Mouse (Mus musculus) olfactory bulb, adult 2 months (tissue): ENCODE data around the gene Trappc3l. TPM values are rescaled to one million over a fixed set of nuclear protein-coding genes. Genes with fewer than 3 reads are reported as not detected.
"Not testable (repeated sequence)": the region's sequence is repeated elsewhere in the genome, so short reads cannot be mapped to it uniquely, and the experiment has no call there.

Source experiments
- H3K27ac ChIP-seq: fragments of 200-500 bp; 2 replicates; pipeline ENCODE4 v1.5.1; 2012; ENCODE audit warnings: low read depth, low read length; ENCODE audit not compliant: insufficient read depth
- H3K4me1 ChIP-seq: fragments of 200-500 bp; 2 replicates; pipeline ENCODE4 v1.6.1; 2012; ENCODE audit warnings: low read length; ENCODE audit not compliant: control insufficient read depth, insufficient read depth
- H3K4me3 ChIP-seq: fragments of 200-500 bp; 2 replicates; pipeline ENCODE4 v1.5.1; 2012; ENCODE audit warnings: mild to moderate bottlenecking, low read depth, low read length, moderate library complexity; ENCODE audit not compliant: insufficient read depth
- CTCF ChIP-seq: fragments of 200-500 bp; IDR thresholded peaks from 2 replicates; pipeline ENCODE4 v1.5.1; 2012; ENCODE audit warnings: low read depth, mild to moderate bottlenecking, low read length, moderate library complexity; ENCODE audit not compliant: insufficient read depth
- POLR2A ChIP-seq: fragments of 200-500 bp; IDR thresholded peaks from 2 replicates; pipeline ENCODE4 v1.6.1; 2012; ENCODE audit warnings: mild to moderate bottlenecking, low read depth, low read length, moderate library complexity; ENCODE audit not compliant: insufficient read depth
- WGBS: fragments of 180-500 bp; shearing (Covaris S2); methylation state at CpG from one replicate; pipeline ENCODE4 v1.1.7; 2018; 5-methylcytosine and 5-hydroxymethylcytosine counted together
- polyA plus RNA-seq: library from polyadenylated mRNA; stranded (reverse); fragments of >200 nt; gene quantifications from 2 replicates; pipeline ENCODE4 v1.2.4, GENCODE M21; 2012; ENCODE audit warnings: low replicate concordance; ENCODE audit not compliant: missing spikeins, insufficient read depth, insufficient read length

Gene Trappc3l
- polyA plus RNA-seq, result not detected in 2 replicates

- Histone ChIP-seq H3K4me1 (peaks cover 4% of the 10 kb centered on the region), H3K4me3 (no peak within 1 kb of the TSS), H3K27ac (no peak within 1 kb of the TSS; the same call in 1 of the 2 replicates)
- WGBS, result 28% methylated on average over 3 of the region's 3 CpGs
- TF ChIP-seq CTCF (no peak), POLR2A (no peak)
Observed at GRCm38 (mm10) chr10:34037401-34037800, at the start of gene Trappc3l. TSS of gene Trappc3l (plus strand) at chr10:34037597.

- H3K27ac ChIP-seq, H3K4me1 ChIP-seq, H3K4me3 ChIP-seq: not testable (repeated sequence)
- 49% methylated on average over 6 of the region's 8 CpGs for WGBS
Observed at GRCm38 (mm10) chr10:33996686-33997085, 40.7 kb upstream of the Trappc3l start.

- no peak overlapping the region for H3K4me3 ChIP-seq
- H3K4me1 ChIP-seq, result no peaks in the 10 kb centered on the region
- TF ChIP-seq POLR2A (no peak), CTCF (no peak)
- no peak overlapping the region for H3K27ac ChIP-seq
Observed at GRCm38 (mm10) chr10:33998397-33998796, 39.0 kb upstream of the Trappc3l start.

DNA sequence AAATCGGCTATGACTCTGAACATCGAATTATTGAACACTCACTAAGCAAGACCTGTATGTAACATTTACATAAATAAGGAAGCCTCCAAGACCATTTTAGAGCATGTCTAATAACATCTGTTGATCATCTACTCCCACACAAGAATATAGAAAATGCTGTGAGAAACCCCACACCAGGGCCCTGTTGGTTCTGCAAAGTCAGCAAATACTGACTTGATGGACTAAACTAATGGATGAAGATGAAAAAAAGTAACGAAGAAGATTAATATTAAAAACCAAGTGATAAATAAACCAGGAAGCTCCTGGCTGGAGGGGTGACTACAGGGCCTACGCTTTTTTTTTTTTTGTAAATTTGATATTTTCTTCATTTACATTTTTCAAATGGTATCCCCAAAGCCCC is 24.8 kb upstream of the Trappc3l start:
- TF ChIP-seq CTCF (no peak), POLR2A (no peak)
- Histone ChIP-seq H3K27ac (no peak overlapping the region), H3K4me3 (no peak overlapping the region), H3K4me1 (peaks cover 3% of the 10 kb centered on the region; the same call in 1 of the 2 replicates)
- WGBS, result 93% methylated on average over 4 of the region's 4 CpGs

DNA sequence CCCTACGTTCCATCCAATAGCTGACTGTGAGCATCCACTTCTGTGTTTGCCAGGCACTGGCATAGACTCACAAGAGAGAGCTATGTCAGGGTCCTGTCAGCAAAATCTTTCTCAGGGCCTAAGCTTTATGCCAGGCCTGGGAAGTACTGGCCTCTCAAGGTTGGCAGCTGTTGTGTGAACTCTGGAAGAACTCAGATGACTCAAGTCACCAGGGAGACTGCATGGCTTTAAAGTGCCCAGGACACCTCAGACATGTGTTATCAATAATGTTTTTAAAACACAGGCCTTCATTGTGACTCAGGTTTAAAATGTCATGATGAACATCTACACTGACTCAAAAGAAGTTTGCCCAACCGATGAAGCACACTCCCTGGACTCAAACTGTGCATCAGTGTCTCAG is 24.2 kb upstream of the Trappc3l start:
- H3K27ac ChIP-seq, result no peak overlapping the region
- 66% methylated on average over 2 of the region's 2 CpGs for WGBS
- H3K4me3 ChIP-seq, result no peak overlapping the region
- H3K4me1 ChIP-seq, result peaks cover 3% of the 10 kb centered on the region; the same call in 1 of the 2 replicates
- TF ChIP-seq POLR2A, result no peak
- no peak for TF ChIP-seq CTCF

DNA sequence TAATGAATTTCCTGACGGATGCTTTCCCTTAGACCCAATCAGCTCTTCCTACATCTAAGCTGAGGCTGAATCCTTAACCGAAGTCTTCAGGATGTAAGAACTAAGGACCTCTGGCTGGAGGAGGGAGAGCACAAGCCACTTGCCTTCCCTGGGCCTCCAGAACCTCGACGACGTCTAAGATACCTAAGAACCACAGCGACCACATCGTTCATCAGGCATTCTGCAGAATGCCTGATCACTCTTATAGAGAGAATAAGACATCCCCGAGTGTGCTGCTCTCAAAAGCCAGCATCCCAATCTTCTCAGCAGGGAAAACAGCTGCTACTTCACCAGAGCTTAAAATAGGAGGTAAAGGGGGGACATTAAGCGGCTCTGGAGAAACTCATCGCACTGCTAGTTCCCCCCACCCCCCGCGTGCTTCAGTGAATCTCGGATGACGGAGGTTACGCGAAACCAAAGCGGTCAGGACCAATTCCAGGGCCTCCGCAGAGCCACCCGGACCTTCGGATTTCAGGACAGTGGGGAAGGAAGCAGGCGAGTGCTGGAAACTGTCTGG is 18.6 kb upstream of the Trappc3l start:
- peaks cover 3% of the 10 kb centered on the region; the same call in 1 of the 2 replicates for H3K4me1 ChIP-seq
- H3K4me3 ChIP-seq, result peak overlapping the region; percentile 78
- peak overlapping the region; percentile 82 for H3K27ac ChIP-seq
- TF ChIP-seq POLR2A (no peak), CTCF (no peak)
- WGBS, result 0% methylated on average over 21 of the region's 21 CpGs

DNA sequence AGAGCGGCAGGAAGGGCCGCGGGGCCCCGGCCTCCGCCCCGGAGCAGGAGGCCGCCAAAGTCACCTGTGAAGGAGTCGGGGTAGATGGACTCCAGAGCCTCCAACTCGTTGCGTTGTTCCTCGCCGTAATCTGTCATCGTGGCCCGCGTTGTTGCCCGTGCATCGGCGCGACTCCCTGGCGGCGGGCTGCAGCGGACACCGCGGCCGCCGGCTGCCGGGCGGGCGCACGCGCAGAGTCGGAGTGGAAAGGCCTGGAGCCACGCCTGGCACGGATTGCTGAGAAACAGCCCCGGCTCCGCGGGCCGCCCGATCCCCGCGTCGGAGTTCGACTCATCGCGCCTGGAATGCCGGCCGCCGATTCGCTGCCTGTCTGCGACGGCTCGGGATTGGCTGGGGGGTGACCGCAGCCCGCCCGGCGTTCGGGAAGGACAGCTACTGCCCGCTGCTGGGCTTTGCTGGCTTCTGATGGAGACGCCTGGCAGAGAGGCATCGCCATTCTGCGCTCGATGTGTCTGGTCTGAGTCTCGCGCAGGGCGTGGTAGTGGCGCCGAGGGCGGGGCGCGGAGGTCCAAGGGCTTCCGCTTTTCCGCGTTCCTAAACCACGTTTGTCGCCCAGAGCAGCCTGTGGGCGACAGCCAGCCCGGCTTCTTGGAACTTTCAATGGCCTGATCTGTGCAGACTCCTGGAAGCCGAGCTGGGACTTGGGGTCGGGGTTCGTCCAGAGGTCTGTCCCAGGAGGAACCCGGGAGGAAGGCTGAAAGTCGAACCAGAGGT is 17.9 kb upstream of the Trappc3l start, which contains the start of gene Rwdd1:
Rwdd1 (minus strand) TSS at position 323 of the 774 bp plus-strand sequence.
- under 1% methylated on average over 82 of the region's 82 CpGs for WGBS

DNA sequence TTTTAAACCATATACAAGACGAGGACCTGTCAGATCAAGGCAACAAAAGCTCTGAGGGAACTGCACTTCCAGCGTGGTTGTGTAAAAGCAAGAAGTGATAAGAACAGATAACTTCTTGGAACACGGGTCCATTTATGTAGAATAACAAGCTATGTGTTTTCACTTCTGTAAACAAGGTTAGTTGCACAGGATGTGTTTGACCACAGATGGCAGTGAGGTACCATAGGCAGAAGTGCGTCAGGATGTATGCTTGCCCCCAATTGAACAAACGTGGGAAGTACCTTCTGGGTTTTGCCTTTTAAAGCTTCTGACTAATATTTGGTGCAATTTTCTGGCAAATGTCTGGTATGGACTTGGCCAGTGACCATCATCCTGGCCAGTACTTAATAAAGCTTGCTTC is 7.1 kb upstream of the Trappc3l start:
- TF ChIP-seq CTCF (no peak), POLR2A (no peak)
- Histone ChIP-seq H3K4me1 (peaks cover 4% of the 10 kb centered on the region), H3K4me3 (no peak overlapping the region), H3K27ac (no peak overlapping the region)
- WGBS, result 85% methylated on average over 5 of the region's 5 CpGs

More for the DNA sequence above, 17.9 kb upstream of the Trappc3l start, which contains the start of gene Rwdd1:
- H3K4me3 ChIP-seq, result peak within 1 kb of the TSS; percentile 78
- H3K27ac ChIP-seq, result peak within 1 kb of the TSS; percentile 82
- H3K4me1 ChIP-seq, result peaks cover 3% of the 10 kb centered on the region; the same call in 1 of the 2 replicates
- TF ChIP-seq CTCF (no peak), POLR2A (peak; percentile 53)

GRCm38 (mm10) chr10:34033630-34034305 is 3.6 kb upstream of the Trappc3l start:
- H3K27ac ChIP-seq, result no peak overlapping the region
- peaks cover 4% of the 10 kb centered on the region for H3K4me1 ChIP-seq
- TF ChIP-seq CTCF, result peak; percentile 50; the same call in 1 of the 2 replicates
- TF ChIP-seq POLR2A, result no peak
- 16% methylated on average over 22 of the region's 22 CpGs for WGBS
- H3K4me3 ChIP-seq, result peak overlapping the region; percentile 28
